Mouse (Mus musculus) adrenal gland, postnatal 10 days (tissue): ENCODE data around the gene Ptprm. TPM values are rescaled to one million over a fixed set of nuclear protein-coding genes. Genes with fewer than 3 reads are reported as not detected.
A peak's percentile ranks its signal among the peaks of the same experiment; 100 is the strongest.

Experiments
- DNase-seq: peaks from one replicate; pipeline ENCODE4 v3.0.0; 2021; ENCODE audit warnings: mixed read lengths
- long read RNA-seq, 2 experiments: library from polyadenylated mRNA; stranded (forward); transcript quantifications; one replicate each; pipeline ENCODE4 v2.0.0; 2021
- total RNA-seq, 2 experiments: library from RNA; stranded (reverse); gene quantifications; 2 replicates each; pipeline ENCODE4 v1.2.3; 2021

Ptprm gene
- total RNA-seq = 10 to 100 TPM; 41.0 to 56.9 TPM
- long read RNA-seq, experiment 1, full-length matches to known transcripts = 1 of 13 reads
- long read RNA-seq, experiment 1, partial matches to known transcripts = 5 of 13 reads
- long read RNA-seq, experiment 1, other reads (novel, unspliced or antisense) = 7 of 13 reads
- long read RNA-seq, experiment 2, full-length matches to known transcripts = 6 of 20 reads
- long read RNA-seq, experiment 2, partial matches to known transcripts = 5 of 20 reads
- long read RNA-seq, experiment 2, other reads (novel, unspliced or antisense) = 9 of 20 reads

- DNase-seq = peak; percentile 91
Observed at GRCm38 (mm10) chr17:67354451-67355011, at the start of gene Ptprm. Gene Ptprm, minus strand, starts transcription at chr17:67354457.

GRCm38 (mm10) chr17:67396205-67396604 lies 41.9 kb upstream of the Ptprm start:
- no peak for DNase-seq

- peak; percentile 26 for DNase-seq
Observed at GRCm38 (mm10) chr17:67390851-67391250, 36.6 kb upstream of the Ptprm start.

GRCm38 (mm10) chr17:67388171-67388570 lies 33.9 kb upstream of the Ptprm start:
- no peak for DNase-seq

GRCm38 (mm10) chr17:67385286-67385685 lies 31.0 kb upstream of the Ptprm start:
- DNase-seq = no peak

- DNase-seq = no peak
Observed at GRCm38 (mm10) chr17:67383635-67384034, 29.4 kb upstream of the Ptprm start.

GRCm38 (mm10) chr17:67381618-67382017 lies 27.4 kb upstream of the Ptprm start:
- no peak for DNase-seq

GRCm38 (mm10) chr17:67367866-67368265 lies 13.6 kb upstream of the Ptprm start:
- DNase-seq = no peak

GRCm38 (mm10) chr17:67364491-67364890 lies 10.2 kb upstream of the Ptprm start:
- DNase-seq = no peak

- no peak for DNase-seq
Observed at GRCm38 (mm10) chr17:67363377-67364070, 9.3 kb upstream of the Ptprm start.

GRCm38 (mm10) chr17:67362131-67362530 lies 7.9 kb upstream of the Ptprm start:
- DNase-seq = no peak

GRCm38 (mm10) chr17:67360606-67361005 lies 6.3 kb upstream of the Ptprm start:
- no peak for DNase-seq

GRCm38 (mm10) chr17:67359578-67359977 lies 5.3 kb upstream of the Ptprm start:
- DNase-seq = no peak

- DNase-seq = no peak
Observed at GRCm38 (mm10) chr17:67358541-67358940, 4.3 kb upstream of the Ptprm start.

- no peak for DNase-seq
Observed at GRCm38 (mm10) chr17:67357191-67357590, 2.9 kb upstream of the Ptprm start.

- DNase-seq = no peak
Observed at GRCm38 (mm10) chr17:67355251-67355650, 994 bp upstream of the Ptprm start.

- DNase-seq = peak; percentile 76
Observed at GRCm38 (mm10) chr17:67353796-67354450, 334 bp downstream of the Ptprm start.

GRCm38 (mm10) chr17:67352956-67353795 lies 1.1 kb downstream of the Ptprm start:
- no peak for DNase-seq

- DNase-seq = peak; percentile 30
Observed at GRCm38 (mm10) chr17:67351423-67351822, 2.8 kb downstream of the Ptprm start.

GRCm38 (mm10) chr17:67350536-67350935 lies 3.7 kb downstream of the Ptprm start:
- DNase-seq = peak; percentile 27

GRCm38 (mm10) chr17:67349594-67349993 lies 4.7 kb downstream of the Ptprm start:
- no peak for DNase-seq

GRCm38 (mm10) chr17:67346921-67347320 lies 7.3 kb downstream of the Ptprm start:
- DNase-seq = peak; percentile 21
